Mouse (Mus musculus) megakaryocyte, embryonic 14.5 days (primary cell): ENCODE data around the gene Igsf3.

Experiments
- FLI1 ChIP-seq: IDR thresholded peaks from 2 replicates; pipeline ENCODE4 v1.6.1; 2012; ENCODE audit warnings: low read length, inconsistent platforms, mixed read lengths
- GATA1 ChIP-seq: IDR thresholded peaks from 3 replicates; pipeline ENCODE4 v1.6.1; 2012; ENCODE audit warnings: mixed read lengths, low read length, inconsistent platforms, borderline replicate concordance

- no peak for TF ChIP-seq GATA1
- TF ChIP-seq FLI1, result no peak
Measured at GRCm38 (mm10) chr3:101443265-101443881, 66.5 kb downstream of the Igsf3 start.
